Mouse (Mus musculus): ENCODE data around the gene Wwc2. TPM values are rescaled to one million over a fixed set of nuclear protein-coding genes. Genes with fewer than 3 reads are reported as not detected.
A peak's percentile ranks its signal among the peaks of the same experiment; 100 is the strongest.

The Wwc2 gene
- polyA plus RNA-seq, 1 experiment from 2014 or later: 12.7 TPM

DNA sequence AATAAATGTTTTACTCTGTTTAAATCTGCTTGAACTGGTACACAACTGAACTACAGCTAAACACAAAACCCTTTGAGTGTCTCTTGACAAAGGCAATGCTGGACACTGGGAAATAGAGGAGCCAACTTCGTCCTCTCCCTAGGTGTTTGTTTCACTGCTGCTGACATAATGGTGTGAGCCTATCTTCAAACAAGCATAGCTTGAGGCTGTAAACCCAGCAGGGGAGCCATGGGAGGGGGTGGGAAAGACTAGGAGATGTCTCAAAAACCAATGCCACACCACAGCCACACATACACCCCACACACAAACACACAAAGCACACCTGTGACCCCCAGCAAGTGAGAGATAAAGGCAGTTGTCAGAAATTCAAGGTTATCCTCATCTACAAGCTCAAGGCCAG, 6.0 kb upstream of the Wwc2 start:
- H3K9ac ChIP-seq (ENCODE audit: low read depth, low read length): no peak overlapping the region
- peaks cover 12% of the 10 kb centered on the region; the same call in 1 of the 2 replicates for H3K4me1 ChIP-seq (ENCODE audit: control insufficient read depth, insufficient read depth, low read length)
- no peaks in the 10 kb centered on the region for H3K9me3 ChIP-seq (ENCODE audit: control insufficient read depth, low read length)
- H3K36me3 ChIP-seq (ENCODE audit: control insufficient read depth, insufficient read depth, low read length): no peaks in the 10 kb centered on the region
- DNase-seq (ENCODE audit: low spot score) (no peak), ATAC-seq (ENCODE audit: low read depth) (no peak)
- H3K27ac ChIP-seq (replicated peaks; ENCODE audit: low read depth, low read length): no peak overlapping the region
- H3K4me2 ChIP-seq (ENCODE audit: low read depth, low read length): no peak overlapping the region
- 65% methylated on average over 1 of the region's 1 CpGs for WGBS
- no peak overlapping the region for H3K4me3 ChIP-seq (ENCODE audit: low read depth, low read length)
- no peaks in the 10 kb centered on the region for H3K27me3 ChIP-seq (replicated peaks; ENCODE audit: control insufficient read depth, insufficient read depth, low read length)

DNA sequence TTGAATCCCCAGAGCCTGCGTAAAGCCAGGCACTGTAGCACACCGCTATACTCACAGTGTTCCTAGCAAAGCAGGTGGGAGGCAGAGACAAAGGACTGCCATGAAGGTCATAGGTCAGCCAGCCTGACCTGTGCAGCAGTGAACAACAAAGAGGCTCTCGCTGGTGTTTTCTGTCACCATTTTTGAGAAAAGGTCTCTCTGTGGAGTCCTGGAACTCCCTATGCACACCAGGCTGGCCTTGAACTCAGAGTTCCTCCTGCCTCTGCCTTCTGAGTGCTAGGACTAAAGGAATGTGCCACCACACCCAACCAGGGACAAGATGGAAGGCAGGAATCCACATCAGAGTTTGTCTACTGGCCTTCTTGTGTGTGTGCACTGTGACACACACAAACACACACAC, 5.4 kb upstream of the Wwc2 start:
- 95% methylated on average over 3 of the region's 3 CpGs for WGBS
- Histone ChIP-seq H3K9ac (ENCODE audit: low read depth, low read length) (no peak overlapping the region), H3K9me3 (ENCODE audit: control insufficient read depth, low read length) (no peaks in the 10 kb centered on the region), H3K27me3 (replicated peaks; ENCODE audit: control insufficient read depth, insufficient read depth, low read length) (no peaks in the 10 kb centered on the region), H3K4me2 (ENCODE audit: low read depth, low read length) (no peak overlapping the region), H3K4me3 (ENCODE audit: low read depth, low read length) (no peak overlapping the region), H3K27ac (replicated peaks; ENCODE audit: low read depth, low read length) (no peak overlapping the region), H3K36me3 (ENCODE audit: control insufficient read depth, insufficient read depth, low read length) (no peaks in the 10 kb centered on the region), H3K4me1 (ENCODE audit: control insufficient read depth, insufficient read depth, low read length) (peaks cover 12% of the 10 kb centered on the region; the same call in 1 of the 2 replicates)
- no peak for ATAC-seq (ENCODE audit: low read depth)
- DNase-seq (ENCODE audit: low spot score): no peak

DNA sequence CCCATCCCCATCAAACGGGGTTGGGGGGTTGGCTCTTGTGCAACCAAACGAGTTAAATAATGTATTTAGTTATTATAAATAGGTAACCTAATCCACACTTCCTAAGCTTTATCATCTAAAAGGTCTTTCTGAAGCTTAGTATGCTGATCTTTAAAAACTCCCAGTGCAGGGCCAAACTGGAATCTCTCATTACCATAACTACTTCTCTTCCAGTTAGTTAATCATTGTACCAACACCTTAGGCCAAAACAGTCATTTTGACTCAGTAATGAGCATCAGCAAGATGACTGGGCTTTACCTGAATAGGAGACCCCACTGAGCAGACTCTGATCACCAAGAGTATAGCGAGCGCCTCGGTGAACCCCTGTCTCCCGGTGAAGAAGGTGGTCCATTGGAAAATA, 4.7 kb upstream of the Wwc2 start:
- no peaks in the 10 kb centered on the region for H3K27me3 ChIP-seq (replicated peaks; ENCODE audit: control insufficient read depth, insufficient read depth, low read length)
- 77% methylated on average over 6 of the region's 6 CpGs for WGBS
- no peak for ATAC-seq (ENCODE audit: low read depth)
- peak overlapping the region; percentile 51 for H3K4me2 ChIP-seq (ENCODE audit: low read depth, low read length)
- no peaks in the 10 kb centered on the region for H3K36me3 ChIP-seq (ENCODE audit: control insufficient read depth, insufficient read depth, low read length)
- peak overlapping the region; percentile 15; the same call in 1 of the 2 replicates for H3K4me3 ChIP-seq (ENCODE audit: low read depth, low read length)
- DNase-seq (ENCODE audit: low spot score): no peak
- H3K27ac ChIP-seq (replicated peaks; ENCODE audit: low read depth, low read length): no peak overlapping the region
- no peaks in the 10 kb centered on the region for H3K9me3 ChIP-seq (ENCODE audit: control insufficient read depth, low read length)
- H3K4me1 ChIP-seq (ENCODE audit: control insufficient read depth, insufficient read depth, low read length): peaks cover 12% of the 10 kb centered on the region; the same call in 1 of the 2 replicates
- no peak overlapping the region for H3K9ac ChIP-seq (ENCODE audit: low read depth, low read length)

DNA sequence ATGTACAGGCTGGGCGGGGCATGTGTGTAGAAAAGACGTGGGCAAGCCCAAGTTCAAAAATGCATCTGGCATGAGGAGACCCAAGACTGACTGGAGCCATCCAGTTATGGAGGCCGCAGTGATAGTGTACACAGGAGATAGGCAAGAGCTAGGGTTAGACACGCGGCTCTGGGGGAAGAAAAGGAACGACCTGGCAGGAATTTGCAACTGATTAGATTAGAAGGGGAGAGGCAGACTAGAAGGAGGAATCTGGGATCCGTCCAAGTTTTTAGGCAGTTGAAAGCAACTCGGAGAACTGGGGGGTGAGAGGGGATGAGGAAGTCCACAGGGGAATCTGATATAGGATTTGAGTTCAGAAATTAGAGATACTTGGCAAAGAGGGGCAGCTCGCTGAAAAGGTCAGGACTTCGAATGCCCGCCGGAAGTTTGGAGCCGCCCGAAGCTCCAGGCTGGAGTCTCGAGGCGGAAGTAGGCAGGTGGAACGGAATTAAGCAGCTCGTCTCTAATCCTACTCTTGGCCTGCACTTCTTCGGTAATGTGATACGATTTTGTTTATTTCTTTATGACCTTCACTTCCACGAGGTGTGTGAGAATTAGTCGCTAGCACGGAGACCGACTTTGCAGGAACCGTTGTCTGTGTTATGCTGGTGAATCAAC, 4.0 kb upstream of the Wwc2 start:
- Histone ChIP-seq H3K9ac (ENCODE audit: low read depth, low read length) (no peak overlapping the region), H3K9me3 (ENCODE audit: control insufficient read depth, low read length) (no peaks in the 10 kb centered on the region), H3K4me3 (ENCODE audit: low read depth, low read length) (peak overlapping the region; percentile 15), H3K27ac (replicated peaks; ENCODE audit: low read depth, low read length) (no peak overlapping the region), H3K4me1 (ENCODE audit: control insufficient read depth, insufficient read depth, low read length) (peaks cover 12% of the 10 kb centered on the region; the same call in 1 of the 2 replicates), H3K27me3 (replicated peaks; ENCODE audit: control insufficient read depth, insufficient read depth, low read length) (no peaks in the 10 kb centered on the region), H3K36me3 (ENCODE audit: control insufficient read depth, insufficient read depth, low read length) (no peaks in the 10 kb centered on the region), H3K4me2 (ENCODE audit: low read depth, low read length) (peak overlapping the region; percentile 51)
- DNase-seq (ENCODE audit: low spot score): peak; percentile 71
- WGBS: 48% methylated on average over 25 of the region's 25 CpGs
- no peak for ATAC-seq (ENCODE audit: low read depth)

DNA sequence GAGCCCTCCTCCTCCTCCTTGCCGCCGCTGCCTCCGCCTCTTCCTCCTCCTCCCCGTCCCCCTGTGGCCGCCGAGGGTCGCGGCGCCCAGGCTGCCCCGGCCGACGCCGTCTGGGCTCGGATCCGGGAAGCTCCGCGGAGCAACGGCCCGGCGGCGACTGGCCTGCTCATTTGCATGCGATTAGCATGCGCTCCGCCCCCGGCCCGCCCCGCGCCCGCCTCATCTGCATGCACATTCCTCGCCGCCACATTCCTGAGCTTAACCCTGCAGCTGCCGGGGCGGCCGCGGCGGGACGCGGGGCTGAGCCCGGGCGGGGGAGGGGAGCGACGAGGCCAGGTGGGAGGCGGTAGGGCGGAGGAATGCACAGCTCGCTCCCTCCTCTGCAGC, 345 bp downstream of the Wwc2 start:
- peak overlapping the region; percentile 92 for H3K9ac ChIP-seq (ENCODE audit: low read depth, low read length)
- H3K9me3 ChIP-seq (ENCODE audit: control insufficient read depth, low read length): no peaks in the 10 kb centered on the region
- ATAC-seq (ENCODE audit: low read depth): peak; percentile 96
- H3K27ac ChIP-seq (replicated peaks; ENCODE audit: low read depth, low read length): peak overlapping the region; percentile 92
- H3K27me3 ChIP-seq (replicated peaks; ENCODE audit: control insufficient read depth, insufficient read depth, low read length): no peaks in the 10 kb centered on the region
- DNase-seq (ENCODE audit: low spot score): peak; percentile 98
- H3K36me3 ChIP-seq (ENCODE audit: control insufficient read depth, insufficient read depth, low read length): no peaks in the 10 kb centered on the region
- H3K4me2 ChIP-seq (ENCODE audit: low read depth, low read length): peak overlapping the region; percentile 96
- H3K4me3 ChIP-seq (ENCODE audit: low read depth, low read length): peak overlapping the region; percentile 90
- peaks cover 48% of the 10 kb centered on the region for H3K4me1 ChIP-seq (ENCODE audit: control insufficient read depth, insufficient read depth, low read length)
- WGBS: under 1% methylated on average over 19 of the region's 45 CpGs

GRCm38 (mm10) chr8:47989655-47990385, 904 bp downstream of the Wwc2 start:
- no peak; the same call in 1 of the 2 replicates for ATAC-seq (ENCODE audit: low read depth)

GRCm38 (mm10) chr8:47989211-47989610, 1.5 kb downstream of the Wwc2 start:
- peak overlapping the region; percentile 90 for H3K4me3 ChIP-seq (ENCODE audit: low read depth, low read length)
- WGBS: 16% methylated on average over 8 of the region's 8 CpGs
- no peaks in the 10 kb centered on the region for H3K9me3 ChIP-seq (ENCODE audit: control insufficient read depth, low read length)
- H3K27me3 ChIP-seq (replicated peaks; ENCODE audit: control insufficient read depth, insufficient read depth, low read length): no peaks in the 10 kb centered on the region
- ATAC-seq (ENCODE audit: low read depth) (no peak), DNase-seq (ENCODE audit: low spot score) (no peak)
- H3K27ac ChIP-seq (replicated peaks; ENCODE audit: low read depth, low read length): no peak overlapping the region
- H3K36me3 ChIP-seq (ENCODE audit: control insufficient read depth, insufficient read depth, low read length): no peaks in the 10 kb centered on the region
- peaks cover 43% of the 10 kb centered on the region for H3K4me1 ChIP-seq (ENCODE audit: control insufficient read depth, insufficient read depth, low read length)
- peak overlapping the region; percentile 92 for H3K9ac ChIP-seq (ENCODE audit: low read depth, low read length)
- H3K4me2 ChIP-seq (ENCODE audit: low read depth, low read length): peak overlapping the region; percentile 96

More at GRCm38 (mm10) chr8:47989655-47990385, 904 bp downstream of the Wwc2 start:
- peaks cover 47% of the 10 kb centered on the region for H3K4me1 ChIP-seq (ENCODE audit: control insufficient read depth, insufficient read depth, low read length)
- no peaks in the 10 kb centered on the region for H3K27me3 ChIP-seq (replicated peaks; ENCODE audit: control insufficient read depth, insufficient read depth, low read length)
- H3K36me3 ChIP-seq (ENCODE audit: control insufficient read depth, insufficient read depth, low read length): no peaks in the 10 kb centered on the region
- H3K4me2 ChIP-seq (ENCODE audit: low read depth, low read length): peak overlapping the region; percentile 96
- peak overlapping the region; percentile 92 for H3K9ac ChIP-seq (ENCODE audit: low read depth, low read length)
- WGBS: 0% methylated on average over 12 of the region's 66 CpGs
- H3K27ac ChIP-seq (replicated peaks; ENCODE audit: low read depth, low read length): peak overlapping the region; percentile 92
- peak overlapping the region; percentile 90 for H3K4me3 ChIP-seq (ENCODE audit: low read depth, low read length)
- peak; percentile 51 for DNase-seq (ENCODE audit: low spot score)
- no peaks in the 10 kb centered on the region for H3K9me3 ChIP-seq (ENCODE audit: control insufficient read depth, low read length)

DNA sequence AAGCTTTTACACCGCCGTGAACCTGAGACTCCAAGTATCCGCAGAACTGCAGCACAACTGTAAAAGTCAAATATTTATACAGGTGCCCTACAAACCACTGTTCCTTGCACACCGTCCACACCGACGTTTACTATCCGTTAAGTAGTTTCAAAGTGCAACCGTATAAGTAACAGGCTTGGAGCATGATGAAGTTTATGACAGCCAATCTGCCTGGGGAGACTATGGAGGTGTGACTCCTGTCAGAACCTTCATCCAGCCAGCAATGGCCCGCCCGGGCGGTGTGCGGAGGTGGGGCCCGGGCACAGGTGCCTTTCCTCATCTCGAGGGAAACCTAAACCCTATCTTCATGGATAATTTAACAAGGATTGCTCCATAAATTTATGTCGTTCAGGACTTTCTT, 2.6 kb downstream of the Wwc2 start:
- 63% methylated on average over 15 of the region's 15 CpGs for WGBS
- no peak for ATAC-seq (ENCODE audit: low read depth)
- H3K27ac ChIP-seq (replicated peaks; ENCODE audit: low read depth, low read length): no peak overlapping the region
- H3K4me3 ChIP-seq (ENCODE audit: low read depth, low read length): peak overlapping the region; percentile 90; the same call in 1 of the 2 replicates
- H3K4me1 ChIP-seq (ENCODE audit: control insufficient read depth, insufficient read depth, low read length): peaks cover 43% of the 10 kb centered on the region
- H3K36me3 ChIP-seq (ENCODE audit: control insufficient read depth, insufficient read depth, low read length): no peaks in the 10 kb centered on the region
- no peak for DNase-seq (ENCODE audit: low spot score)
- no peaks in the 10 kb centered on the region for H3K27me3 ChIP-seq (replicated peaks; ENCODE audit: control insufficient read depth, insufficient read depth, low read length)
- no peak overlapping the region for H3K9ac ChIP-seq (ENCODE audit: low read depth, low read length)
- peak overlapping the region; percentile 96 for H3K4me2 ChIP-seq (ENCODE audit: low read depth, low read length)
- no peaks in the 10 kb centered on the region for H3K9me3 ChIP-seq (ENCODE audit: control insufficient read depth, low read length)

All from embryonic facial prominence, embryonic 14.5 days (tissue).